Comparison of ENCODE assay signal across 8 mouse cellular contexts in genomic region chr8:8688823-8689453, GRCm38 (mm10). TPM values are rescaled to one million over a fixed set of nuclear protein-coding genes. Genes with fewer than 3 reads are reported as not detected.
DNase-seq lines count a peak whose midpoint lies in the region; ATAC-seq and TF ChIP-seq lines count a peak whose summit lies in the region.

No protein-coding gene starts in this region.

- WGBS in cerebellum, adult 2 months: 3% methylated on average over 9 of the region's 9 CpGs
- WGBS in forebrain, embryonic 14.5 days: 9% methylated on average over 9 of the region's 9 CpGs
- 8% methylated on average over 9 of the region's 9 CpGs for WGBS in liver, embryonic 14.5 days (ENCODE audit: insufficient replicate concordance)

- H3K4me2 ChIP-seq in forebrain, embryonic 14.5 days (ENCODE audit: low read length): peak overlapping the region; percentile 70
- H3K4me2 ChIP-seq in liver, embryonic 14.5 days (ENCODE audit: low read depth): peak overlapping the region; percentile 89

- TF ChIP-seq POLR2A in cerebellum, adult 2 months (IDR thresholded peaks at IDR 0.05; ENCODE audit: borderline replicate concordance, insufficient read depth, low read length): no peak

- H3K27me3 ChIP-seq in cerebellum, adult 2 months (ENCODE audit: control insufficient read depth, insufficient read depth, low read length): 0 out of 2 replicates have a peak, but pooled peaks cover 2% of the 10 kb centered on the region
- no peaks in the 10 kb centered on the region for H3K27me3 ChIP-seq in forebrain, embryonic 14.5 days (replicated peaks; ENCODE audit: control insufficient read depth, insufficient read depth, low read length)
- no peaks in the 10 kb centered on the region for H3K27me3 ChIP-seq in liver, embryonic 14.5 days (ENCODE audit: control insufficient read depth, insufficient read depth, low read length)

- peak in 1 of 2 experiments; percentile 10 for DNase-seq in cerebellum, adult 2 months
- no peak for DNase-seq in cerebellum, adult 8-10 months
- DNase-seq in 3T3-L1 (ENCODE audit: low read depth, low spot score): peak; percentile 38
- DNase-seq in forebrain, embryonic 14.5 days (ENCODE audit: low spot score): peak; percentile 5
- no peak for DNase-seq in liver, embryonic 14.5 days (ENCODE audit: low read depth in 3 of 3, low spot score in 3 of 3)
- no peak for DNase-seq in adrenal gland, adult 8-10 months
- no peak for DNase-seq in thymus, postnatal 25 days

- no peak for TF ChIP-seq CTCF in cerebellum, adult 2 months (IDR thresholded peaks at IDR 0.05; ENCODE audit: borderline replicate concordance, insufficient read depth, low read depth, low read length)
- TF ChIP-seq CTCF in liver, embryonic 14.5 days (IDR thresholded peaks at IDR 0.05; ENCODE audit: low read depth): no peak

- H3K9me3 ChIP-seq in forebrain, embryonic 14.5 days (replicated peaks; ENCODE audit: control insufficient read depth, low read length): no peaks in the 10 kb centered on the region
- no peaks in the 10 kb centered on the region for H3K9me3 ChIP-seq in liver, embryonic 14.5 days (ENCODE audit: control insufficient read depth, low read length)

- H3K27ac ChIP-seq in cerebellum, adult 2 months (ENCODE audit: insufficient read depth, low read length): no peak overlapping the region
- H3K27ac ChIP-seq in forebrain, embryonic 14.5 days (ENCODE audit: low read depth, low read length): no peak overlapping the region
- no peak overlapping the region for H3K27ac ChIP-seq in liver, embryonic 14.5 days

- TF ChIP-seq EP300 in liver, embryonic 14.5 days (IDR thresholded peaks at IDR 0.05; ENCODE audit: low read depth): no peak

- peak overlapping the region; percentile 41 for H3K4me3 ChIP-seq in cerebellum, adult 2 months (replicated peaks; ENCODE audit: insufficient read depth, low read depth, low read length)
- peak overlapping the region; percentile 83 for H3K4me3 ChIP-seq in forebrain, embryonic 14.5 days (ENCODE audit: low read depth, low read length)
- peak overlapping the region; percentile 83 to 99 for H3K4me3 ChIP-seq in liver, embryonic 14.5 days (ENCODE audit: insufficient read depth in 1 of 2, low read depth in 2 of 2, low read length in 2 of 2)

- no peak for ATAC-seq in forebrain, embryonic 14.5 days
- ATAC-seq in liver, embryonic 14.5 days (ENCODE audit: insufficient read depth): no peak
- ATAC-seq in monocyte, adult 5-6 weeks (replicated peaks; ENCODE audit: insufficient number of reproducible peaks, low FRiP score, low TSS enrichment, poor library complexity, severe bottlenecking): no peak

- H3K36me3 ChIP-seq in forebrain, embryonic 14.5 days (ENCODE audit: control insufficient read depth, insufficient read depth, low read length): no peaks in the 10 kb centered on the region
- H3K36me3 ChIP-seq in liver, embryonic 14.5 days (replicated peaks; ENCODE audit: control insufficient read depth, insufficient read depth, low read depth): peaks cover 2% of the 10 kb centered on the region; the same call in 1 of the 2 replicates

- H3K9ac ChIP-seq in forebrain, embryonic 14.5 days (ENCODE audit: low read length): peak overlapping the region; percentile 99
- peak overlapping the region; percentile 99 for H3K9ac ChIP-seq in liver, embryonic 14.5 days (replicated peaks)

- peaks cover 6% of the 10 kb centered on the region; the same call in 1 of the 2 replicates for H3K4me1 ChIP-seq in cerebellum, adult 2 months (ENCODE audit: control insufficient read depth, insufficient read depth, low read length)
- H3K4me1 ChIP-seq in forebrain, embryonic 14.5 days (ENCODE audit: control insufficient read depth, insufficient read depth, low read length): peaks cover 32% of the 10 kb centered on the region
- H3K4me1 ChIP-seq in liver, embryonic 14.5 days (replicated peaks; ENCODE audit: control insufficient read depth in 2 of 2, insufficient read depth in 2 of 2, low read length in 1 of 2): peaks cover 28 to 30% of the 10 kb centered on the region in 2 experiments

RNA-seq across cellular contexts. Expression of gene Arglu1, which starts 1.4 kb away (rescaled TPM):
- polyA plus RNA-seq in cerebellum, adult 2 months (2012; rRNA removed): 106 and 109 TPM in 2 replicates
- polyA plus RNA-seq in forebrain, embryonic 14.5 days (2014; fragmentation: Nextera tagmentation; extraction: Ambion mirVana): 114 and 135 TPM in 2 replicates
- 26.8 and 31.5 TPM in 2 replicates for polyA plus RNA-seq in liver, embryonic 14.5 days (2012; rRNA removed)
- polyA plus RNA-seq in liver, embryonic 14.5 days (2014; fragmentation: Nextera tagmentation; extraction: Ambion mirVana): 37.1 and 37.5 TPM in 2 replicates
- total RNA-seq in adrenal gland, adult 8-10 months (2022): 100 to 1,000 TPM in 1 of 4 experiments, 10 to 100 TPM in 3; 44.0 to 126 (median 89.0) TPM
- 210 to 324 TPM (median 270 TPM) in 3 replicates for total RNA-seq in monocyte, adult 5-6 weeks (2017)

RNA-seq across cellular contexts. Expression of gene Efnb2, which starts 27.9 kb away (rescaled TPM):
- 14.3 and 15.7 TPM in 2 replicates for polyA plus RNA-seq in cerebellum, adult 2 months (2012; rRNA removed)
- 48.9 and 50.2 TPM in 2 replicates for polyA plus RNA-seq in forebrain, embryonic 14.5 days (2014; fragmentation: Nextera tagmentation; extraction: Ambion mirVana)
- 0.82 and 0.85 TPM in 2 replicates for polyA plus RNA-seq in liver, embryonic 14.5 days (2012; rRNA removed)
- polyA plus RNA-seq in liver, embryonic 14.5 days (2014; fragmentation: Nextera tagmentation; extraction: Ambion mirVana): 0.56 and 0.79 TPM in 2 replicates
- total RNA-seq in adrenal gland, adult 8-10 months (2022): 10 to 100 TPM; 10.4 to 25.9 (median 21.3) TPM
- 0.19 to 7.5 TPM (median 0.39 TPM) in 3 replicates for total RNA-seq in monocyte, adult 5-6 weeks (2017)

Comparison
In these comparisons a context has a peak if more than half of its experiments do, and no peak if none do; other contexts are left out.
1. DNase-seq: peak in 3T3-L1 (single experiment) and forebrain, embryonic 14.5 days (single experiment); none in cerebellum, adult 8-10 months (single experiment), liver, embryonic 14.5 days (0 of 3), adrenal gland, adult 8-10 months (single experiment) and thymus, postnatal 25 days (single experiment).
2. H3K4me3 ChIP-seq: peak in every context shown above with its lines; median percentile 91 in liver, embryonic 14.5 days; 83 in forebrain, embryonic 14.5 days; 41 in cerebellum, adult 2 months.